Comparison of ENCODE assay signal across 8 mouse cellular contexts in genomic region chr15:84445812-84446716, GRCm38 (mm10). TPM values are rescaled to one million over a fixed set of nuclear protein-coding genes. Genes with fewer than 3 reads are reported as not detected.
DNase-seq lines count a peak whose midpoint lies in the region; ATAC-seq and TF ChIP-seq lines count a peak whose summit lies in the region.

No protein-coding gene starts in this region.

- no peaks in the 10 kb centered on the region for H3K9me3 ChIP-seq in kidney, embryonic 14.5 days (ENCODE audit: control insufficient read depth, low read length)
- H3K9me3 ChIP-seq in forebrain, postnatal 0 days (ENCODE audit: low read length), result no peaks in the 10 kb centered on the region
- H3K9me3 ChIP-seq in liver, embryonic 13.5 days (replicated peaks), result no peaks in the 10 kb centered on the region

- H3K4me3 ChIP-seq in kidney, embryonic 14.5 days (ENCODE audit: low read length), result peak overlapping the region; percentile 55
- peak overlapping the region; percentile 32 for H3K4me3 ChIP-seq in cortical plate, adult 2 months (ENCODE audit: insufficient read depth, low read length)
- peak overlapping the region; percentile 60 for H3K4me3 ChIP-seq in forebrain, postnatal 0 days (ENCODE audit: low read depth, low read length)
- peak overlapping the region; percentile 38 for H3K4me3 ChIP-seq in liver, embryonic 13.5 days (replicated peaks)

- WGBS in kidney, embryonic 14.5 days, result under 1% methylated on average over 60 of the region's 99 CpGs
- under 1% methylated on average over 96 of the region's 99 CpGs for WGBS in forebrain, postnatal 0 days
- 2% methylated on average over 84 of the region's 99 CpGs for WGBS in liver, embryonic 13.5 days (ENCODE audit: insufficient replicate concordance)

- peaks cover 19% of the 10 kb centered on the region for H3K27me3 ChIP-seq in kidney, embryonic 14.5 days (ENCODE audit: control insufficient read depth, insufficient read depth, low read length)
- no peaks in the 10 kb centered on the region for H3K27me3 ChIP-seq in forebrain, postnatal 0 days (ENCODE audit: insufficient read depth, low read length)
- peaks cover 96% of the 10 kb centered on the region for H3K27me3 ChIP-seq in liver, embryonic 13.5 days

- peaks cover 28% of the 10 kb centered on the region for H3K4me1 ChIP-seq in kidney, embryonic 14.5 days (ENCODE audit: control insufficient read depth, insufficient read depth, low read length)
- H3K4me1 ChIP-seq in cortical plate, adult 2 months (ENCODE audit: control insufficient read depth, insufficient read depth, low read length), result peaks cover 7% of the 10 kb centered on the region
- H3K4me1 ChIP-seq in forebrain, postnatal 0 days (ENCODE audit: insufficient read depth), result peaks cover 16% of the 10 kb centered on the region
- H3K4me1 ChIP-seq in liver, embryonic 13.5 days (replicated peaks), result 0 out of 2 replicates have a peak, but pooled peaks cover 5% of the 10 kb centered on the region

- H3K36me3 ChIP-seq in kidney, embryonic 14.5 days (ENCODE audit: control insufficient read depth, insufficient read depth, low read length), result no peaks in the 10 kb centered on the region
- no peaks in the 10 kb centered on the region for H3K36me3 ChIP-seq in forebrain, postnatal 0 days (ENCODE audit: insufficient read depth)
- H3K36me3 ChIP-seq in liver, embryonic 13.5 days, result no peaks in the 10 kb centered on the region

- no peak overlapping the region for H3K27ac ChIP-seq in kidney, embryonic 14.5 days (ENCODE audit: low read depth, low read length)
- H3K27ac ChIP-seq in cortical plate, adult 2 months (ENCODE audit: insufficient read depth, low read length), result peak overlapping the region; percentile 33; the same call in 1 of the 2 replicates
- H3K27ac ChIP-seq in forebrain, postnatal 0 days (ENCODE audit: low read depth, low read length), result peak overlapping the region; percentile 64
- H3K27ac ChIP-seq in liver, embryonic 13.5 days, result no peak overlapping the region

- peak overlapping the region; percentile 68 for H3K9ac ChIP-seq in kidney, embryonic 14.5 days (ENCODE audit: low read depth, low read length)
- peak overlapping the region; percentile 69 for H3K9ac ChIP-seq in forebrain, postnatal 0 days
- H3K9ac ChIP-seq in liver, embryonic 13.5 days, result no peak overlapping the region

- TF ChIP-seq CTCF in cortical plate, adult 2 months (IDR thresholded peaks at IDR 0.05; ENCODE audit: extremely low read depth, insufficient read depth, low read length), result no peak
- TF ChIP-seq CTCF in forebrain, postnatal 0 days (IDR thresholded peaks at IDR 0.05; ENCODE audit: low read depth), result peak; percentile 29; the same call in 1 of the 2 replicates

- no peak for TF ChIP-seq POLR2A in cortical plate, adult 2 months (IDR thresholded peaks at IDR 0.05; ENCODE audit: extremely low read depth, insufficient read depth, low read length)

- DNase-seq in kidney, adult 9 months, result no peak
- DNase-seq in forebrain, postnatal 0 days, result peak; percentile 55
- no peak for DNase-seq in liver, embryonic 13.5 days
- peak; percentile 52 for DNase-seq in testis, postnatal 10 days (ENCODE audit: low spot score)
- no peak for DNase-seq in gastrocnemius, adult 8-10 months (ENCODE audit: low spot score in 2 of 2)
- no peak for DNase-seq in left cerebral cortex, adult 11 months (ENCODE audit: low spot score)

- peak; percentile 21; the same call in 1 of the 2 replicates for ATAC-seq in kidney, embryonic 14.5 days (ENCODE audit: low FRiP score, low TSS enrichment)
- peak; percentile 55 for ATAC-seq in forebrain, postnatal 0 days
- no peak for ATAC-seq in liver, embryonic 13.5 days (ENCODE audit: low read depth)

- peak overlapping the region; percentile 99 for H3K4me2 ChIP-seq in kidney, embryonic 14.5 days (replicated peaks; ENCODE audit: low read depth, low read length)
- H3K4me2 ChIP-seq in forebrain, postnatal 0 days (ENCODE audit: low read depth), result peak overlapping the region; percentile 69
- peak overlapping the region; percentile 58 for H3K4me2 ChIP-seq in liver, embryonic 13.5 days

RNA-seq across cellular contexts. Expression of gene Shisal1, which starts 0.8 kb away (rescaled TPM):
- 1.5 and 2.1 TPM in 2 replicates for polyA plus RNA-seq in kidney, embryonic 14.5 days (2014; fragmentation: Nextera tagmentation; extraction: Ambion mirVana)
- polyA plus RNA-seq in cortical plate, adult 2 months (2012; rRNA removed), result 27.7 and 30.5 TPM in 2 replicates
- 28.8 and 48.4 TPM in 2 replicates for total RNA-seq in forebrain, postnatal 0 days (2014; rRNA removed)
- 10.8 and 19.0 TPM in 2 replicates for polyA plus RNA-seq in forebrain, postnatal 0 days (2015; fragmentation: Nextera tagmentation; extraction: Ambion mirVana)
- polyA plus RNA-seq in liver, embryonic 13.5 days (2015; fragmentation: Nextera tagmentation; extraction: Ambion mirVana), result 0.08 and 0.14 TPM in 2 replicates
- total RNA-seq in gastrocnemius, adult 8-10 months (2022), result 1 to 10 TPM in 2 of 4 experiments, under 1 TPM in 2; 0.31 to 1.1 (median 0.76) TPM

Comparison
In these comparisons a context has a peak if more than half of its experiments do, and no peak if none do; other contexts are left out.
1. H3K27ac ChIP-seq: peak in cortical plate, adult 2 months (single experiment) and forebrain, postnatal 0 days (single experiment); none in kidney, embryonic 14.5 days (single experiment) and liver, embryonic 13.5 days (single experiment).
2. DNase-seq: peak in forebrain, postnatal 0 days (single experiment) and testis, postnatal 10 days (single experiment); none in kidney, adult 9 months (single experiment), liver, embryonic 13.5 days (single experiment), gastrocnemius, adult 8-10 months (0 of 2) and left cerebral cortex, adult 11 months (single experiment).
3. Peak in every context shown above with its lines, with median percentiles within 50 percentile points of each other: H3K4me2 ChIP-seq and H3K4me3 ChIP-seq.